Mouse (Mus musculus): Measurements from ENCODE around the gene Slc40a1. TPM values are rescaled to one million over a fixed set of nuclear protein-coding genes. Genes with fewer than 3 reads are reported as not detected.

The Slc40a1 gene
- polyA plus RNA-seq, 1 experiment from 2014 or later, result 26.0 TPM

DNA sequence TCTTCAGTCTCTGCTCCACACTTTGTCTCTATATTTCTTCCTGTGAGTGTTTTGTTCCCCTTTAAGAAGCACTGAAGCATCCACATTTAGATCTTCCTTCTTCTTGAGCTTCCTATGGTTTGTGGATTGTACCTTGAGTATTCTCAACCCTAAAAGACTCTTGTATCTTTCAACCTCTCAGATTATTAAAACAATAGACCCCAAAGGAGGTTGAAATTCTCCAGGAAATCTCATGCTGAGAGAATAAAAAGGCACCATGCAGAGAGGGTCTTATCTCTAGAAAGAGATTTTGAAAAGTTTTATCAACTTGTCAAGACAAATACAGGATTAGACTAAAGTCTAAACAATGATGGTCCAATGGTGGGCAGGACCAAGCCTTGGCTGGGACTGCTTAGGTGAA is 42.9 kb downstream of the Slc40a1 start:
- Histone ChIP-seq H3K9ac (ENCODE audit: low read length) (no peak overlapping the region), H3K4me1 (ENCODE audit: control insufficient read depth in 2 of 2, insufficient read depth in 2 of 2, low read length in 2 of 2) (no peaks in the 10 kb centered on the region), H3K4me3 (ENCODE audit: control insufficient read depth in 1 of 2, insufficient read depth in 1 of 2, low read depth in 1 of 2, low read length in 2 of 2) (no peak overlapping the region), H3K27me3 (ENCODE audit: control insufficient read depth, insufficient read depth, low read length) (no peaks in the 10 kb centered on the region), H3K4me2 (ENCODE audit: low read length) (no peak overlapping the region), H3K36me3 (ENCODE audit: control insufficient read depth, insufficient read depth, low read length) (no peaks in the 10 kb centered on the region), H3K27ac (replicated peaks in 1 of 2; ENCODE audit: control insufficient read depth in 1 of 2, insufficient read depth in 1 of 2, low read depth in 2 of 2, low read length in 2 of 2) (no peak overlapping the region), H3K9me3 (ENCODE audit: control insufficient read depth, low read length) (no peaks in the 10 kb centered on the region)
- ATAC-seq (ENCODE audit: insufficient number of reproducible peaks, insufficient read depth, low FRiP score, low read depth), result no peak

GRCm38 (mm10) chr1:45882076-45882475 is 44.2 kb downstream of the Slc40a1 start:
- no peaks in the 10 kb centered on the region for H3K36me3 ChIP-seq (ENCODE audit: control insufficient read depth, insufficient read depth, low read length)
- no peaks in the 10 kb centered on the region for H3K4me1 ChIP-seq (ENCODE audit: control insufficient read depth in 2 of 2, insufficient read depth in 2 of 2, low read length in 2 of 2)
- no peak overlapping the region for H3K9ac ChIP-seq (ENCODE audit: low read length)
- no peaks in the 10 kb centered on the region for H3K27me3 ChIP-seq (ENCODE audit: control insufficient read depth, insufficient read depth, low read length)
- no peak overlapping the region for H3K4me2 ChIP-seq (ENCODE audit: low read length)
- H3K9me3 ChIP-seq (ENCODE audit: control insufficient read depth, low read length), result no peaks in the 10 kb centered on the region
- H3K27ac ChIP-seq (replicated peaks in 1 of 2; ENCODE audit: control insufficient read depth in 1 of 2, insufficient read depth in 1 of 2, low read depth in 2 of 2, low read length in 2 of 2), result no peak overlapping the region
- no peak for ATAC-seq (ENCODE audit: insufficient number of reproducible peaks, insufficient read depth, low FRiP score, low read depth)
- H3K4me3 ChIP-seq (ENCODE audit: control insufficient read depth in 1 of 2, insufficient read depth in 1 of 2, low read depth in 1 of 2, low read length in 2 of 2), result no peak overlapping the region
- 53% methylated on average over 6 of the region's 6 CpGs for WGBS

- 64% methylated on average over 3 of the region's 3 CpGs for WGBS
- no peak overlapping the region for H3K9ac ChIP-seq (ENCODE audit: low read length)
- no peak overlapping the region for H3K4me2 ChIP-seq (ENCODE audit: low read length)
- ATAC-seq (ENCODE audit: insufficient number of reproducible peaks, insufficient read depth, low FRiP score, low read depth), result no peak
- H3K4me3 ChIP-seq (ENCODE audit: control insufficient read depth in 1 of 2, insufficient read depth in 1 of 2, low read depth in 1 of 2, low read length in 2 of 2), result no peak overlapping the region
- no peaks in the 10 kb centered on the region for H3K36me3 ChIP-seq (ENCODE audit: control insufficient read depth, insufficient read depth, low read length)
- H3K4me1 ChIP-seq (ENCODE audit: control insufficient read depth in 2 of 2, insufficient read depth in 2 of 2, low read length in 2 of 2), result no peaks in the 10 kb centered on the region
- no peak overlapping the region for H3K27ac ChIP-seq (replicated peaks in 1 of 2; ENCODE audit: control insufficient read depth in 1 of 2, insufficient read depth in 1 of 2, low read depth in 2 of 2, low read length in 2 of 2)
- H3K27me3 ChIP-seq (ENCODE audit: control insufficient read depth, insufficient read depth, low read length), result no peaks in the 10 kb centered on the region
- no peaks in the 10 kb centered on the region for H3K9me3 ChIP-seq (ENCODE audit: control insufficient read depth, low read length)
These were observed 45.0 kb downstream of the Slc40a1 start for GRCm38 (mm10) chr1:45881228-45881832.

- no peak overlapping the region for H3K4me2 ChIP-seq (ENCODE audit: low read length)
- no peaks in the 10 kb centered on the region for H3K27me3 ChIP-seq (ENCODE audit: control insufficient read depth, insufficient read depth, low read length)
- 79% methylated on average over 3 of the region's 3 CpGs for WGBS
These were observed 48.9 kb downstream of the Slc40a1 start for GRCm38 (mm10) chr1:45877463-45877862.

DNA sequence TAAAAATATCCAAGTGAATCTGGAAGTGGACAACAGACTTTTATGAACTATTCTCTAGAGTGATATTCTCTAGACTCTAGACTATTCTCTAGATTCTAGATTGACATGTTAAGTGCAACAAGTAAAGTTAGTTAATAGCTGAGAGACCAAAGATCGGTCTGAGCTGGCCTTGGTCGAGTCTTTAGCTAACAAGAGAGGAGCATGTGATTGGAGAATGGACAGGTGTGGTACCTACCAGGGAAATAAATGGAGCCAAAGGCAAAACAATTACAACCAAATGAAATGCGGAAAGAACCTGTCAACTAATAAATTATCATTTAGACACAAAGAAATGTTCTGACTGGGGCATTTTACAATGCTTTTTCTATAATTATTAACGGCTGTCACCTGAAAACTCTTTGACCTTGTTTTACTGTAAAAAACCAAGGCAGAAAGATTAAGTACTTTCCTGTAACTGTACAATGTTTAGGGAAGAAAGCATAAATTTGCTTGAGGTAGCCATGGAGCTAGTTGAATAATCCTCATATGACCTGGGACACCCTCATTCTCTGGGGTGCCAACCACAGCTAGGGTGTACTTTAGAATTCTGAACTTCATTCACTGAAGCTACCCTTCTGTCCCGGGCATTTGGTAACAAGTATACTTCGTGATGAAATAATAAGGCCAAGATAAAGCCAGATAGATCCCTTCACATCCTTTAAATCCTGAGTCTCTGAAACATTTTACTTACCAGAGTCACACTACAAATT is 49.7 kb downstream of the Slc40a1 start:
- ATAC-seq (ENCODE audit: insufficient number of reproducible peaks, insufficient read depth, low FRiP score, low read depth), result no peak
- WGBS, result 89% methylated on average over 6 of the region's 6 CpGs

More at GRCm38 (mm10) chr1:45877463-45877862, 48.9 kb downstream of the Slc40a1 start:
- Histone ChIP-seq H3K9ac (ENCODE audit: low read length) (no peak overlapping the region), H3K27ac (replicated peaks in 1 of 2; ENCODE audit: control insufficient read depth in 1 of 2, insufficient read depth in 1 of 2, low read depth in 2 of 2, low read length in 2 of 2) (no peak overlapping the region), H3K4me1 (ENCODE audit: control insufficient read depth in 2 of 2, insufficient read depth in 2 of 2, low read length in 2 of 2) (no peaks in the 10 kb centered on the region), H3K4me3 (ENCODE audit: control insufficient read depth in 1 of 2, insufficient read depth in 1 of 2, low read depth in 1 of 2, low read length in 2 of 2) (no peak overlapping the region), H3K36me3 (ENCODE audit: control insufficient read depth, insufficient read depth, low read length) (no peaks in the 10 kb centered on the region), H3K9me3 (ENCODE audit: control insufficient read depth, low read length) (no peaks in the 10 kb centered on the region)
- no peak for ATAC-seq (ENCODE audit: insufficient number of reproducible peaks, insufficient read depth, low FRiP score, low read depth)

GRCm38 (mm10) chr1:45875640-45876039 is 50.7 kb downstream of the Slc40a1 start:
- Histone ChIP-seq H3K9me3 (ENCODE audit: control insufficient read depth, low read length) (no peaks in the 10 kb centered on the region), H3K27me3 (ENCODE audit: control insufficient read depth, insufficient read depth, low read length) (no peaks in the 10 kb centered on the region), H3K4me1 (ENCODE audit: control insufficient read depth in 2 of 2, insufficient read depth in 2 of 2, low read length in 2 of 2) (no peaks in the 10 kb centered on the region), H3K27ac (replicated peaks in 1 of 2; ENCODE audit: control insufficient read depth in 1 of 2, insufficient read depth in 1 of 2, low read depth in 2 of 2, low read length in 2 of 2) (no peak overlapping the region), H3K36me3 (ENCODE audit: control insufficient read depth, insufficient read depth, low read length) (no peaks in the 10 kb centered on the region), H3K4me2 (ENCODE audit: low read length) (no peak overlapping the region), H3K4me3 (ENCODE audit: control insufficient read depth in 1 of 2, insufficient read depth in 1 of 2, low read depth in 1 of 2, low read length in 2 of 2) (no peak overlapping the region), H3K9ac (ENCODE audit: low read length) (no peak overlapping the region)
- WGBS, result 61% methylated on average over 2 of the region's 2 CpGs
- ATAC-seq (ENCODE audit: insufficient number of reproducible peaks, insufficient read depth, low FRiP score, low read depth), result no peak

More for the DNA sequence above, 49.7 kb downstream of the Slc40a1 start:
- no peaks in the 10 kb centered on the region for H3K4me1 ChIP-seq (ENCODE audit: control insufficient read depth in 2 of 2, insufficient read depth in 2 of 2, low read length in 2 of 2)
- no peaks in the 10 kb centered on the region for H3K27me3 ChIP-seq (ENCODE audit: control insufficient read depth, insufficient read depth, low read length)
- no peak overlapping the region for H3K9ac ChIP-seq (ENCODE audit: low read length)
- H3K4me2 ChIP-seq (ENCODE audit: low read length), result no peak overlapping the region
- H3K27ac ChIP-seq (replicated peaks in 1 of 2; ENCODE audit: control insufficient read depth in 1 of 2, insufficient read depth in 1 of 2, low read depth in 2 of 2, low read length in 2 of 2), result no peak overlapping the region
- H3K4me3 ChIP-seq (ENCODE audit: control insufficient read depth in 1 of 2, insufficient read depth in 1 of 2, low read depth in 1 of 2, low read length in 2 of 2), result no peak overlapping the region
- H3K36me3 ChIP-seq (ENCODE audit: control insufficient read depth, insufficient read depth, low read length), result no peaks in the 10 kb centered on the region
- H3K9me3 ChIP-seq (ENCODE audit: control insufficient read depth, low read length), result no peaks in the 10 kb centered on the region

DNA sequence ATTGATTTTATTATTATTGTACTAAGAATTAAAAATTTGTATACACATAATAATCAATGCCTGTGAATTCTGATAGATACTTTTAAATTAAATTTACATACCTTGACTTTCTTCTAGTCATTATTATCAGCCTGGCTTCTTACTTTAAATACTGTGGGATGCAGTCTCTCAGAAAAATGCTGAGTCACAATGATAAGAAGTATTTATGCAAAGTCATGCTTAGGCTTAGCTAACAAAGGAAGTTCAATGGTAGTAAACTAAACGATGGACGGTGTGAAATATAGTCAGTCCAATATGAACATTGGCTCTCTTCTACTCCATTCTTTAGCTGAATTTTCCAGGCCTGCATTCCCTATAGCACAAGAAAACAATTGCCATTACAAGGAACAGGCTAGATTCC is 53.1 kb downstream of the Slc40a1 start:
- no peak overlapping the region for H3K9ac ChIP-seq (ENCODE audit: low read length)
- no peaks in the 10 kb centered on the region for H3K27me3 ChIP-seq (ENCODE audit: control insufficient read depth, insufficient read depth, low read length)
- WGBS, result 84% methylated on average over 2 of the region's 2 CpGs
- H3K9me3 ChIP-seq (ENCODE audit: control insufficient read depth, low read length), result no peaks in the 10 kb centered on the region
- no peak overlapping the region for H3K4me2 ChIP-seq (ENCODE audit: low read length)
- H3K4me3 ChIP-seq (ENCODE audit: control insufficient read depth in 1 of 2, insufficient read depth in 1 of 2, low read depth in 1 of 2, low read length in 2 of 2), result no peak overlapping the region
- ATAC-seq (ENCODE audit: insufficient number of reproducible peaks, insufficient read depth, low FRiP score, low read depth), result no peak
- H3K4me1 ChIP-seq (ENCODE audit: control insufficient read depth in 2 of 2, insufficient read depth in 2 of 2, low read length in 2 of 2), result peaks cover 0 to under 1% of the 10 kb centered on the region in 2 experiments; a peak in 2 of 4 replicates
- H3K27ac ChIP-seq (replicated peaks in 1 of 2; ENCODE audit: control insufficient read depth in 1 of 2, insufficient read depth in 1 of 2, low read depth in 2 of 2, low read length in 2 of 2), result no peak overlapping the region
- H3K36me3 ChIP-seq (ENCODE audit: control insufficient read depth, insufficient read depth, low read length), result no peaks in the 10 kb centered on the region

Measured in heart, embryonic 14.5 days (tissue).